8 mouse cellular contexts compared by ENCODE assay signal in genomic region chrX:159532811-159533462, GRCm38 (mm10). TPM values are rescaled to one million over a fixed set of nuclear protein-coding genes. Genes with fewer than 3 reads are reported as not detected.
DNase-seq lines count a peak whose midpoint lies in the region; ATAC-seq and TF ChIP-seq lines count a peak whose summit lies in the region.

No protein-coding gene starts in this region.

- no peaks in the 10 kb centered on the region for H3K36me3 ChIP-seq in neural tube, embryonic 11.5 days (ENCODE audit: control insufficient read depth, insufficient read depth, low read length)
- H3K36me3 ChIP-seq in forebrain, embryonic 16.5 days (ENCODE audit: control insufficient read depth, insufficient read depth) = no peaks in the 10 kb centered on the region
- H3K36me3 ChIP-seq in kidney, embryonic 15.5 days = no peaks in the 10 kb centered on the region
- no peaks in the 10 kb centered on the region for H3K36me3 ChIP-seq in testis, adult 2 months (ENCODE audit: control insufficient read depth, insufficient read depth, low read length)

- peak overlapping the region; percentile 61 for H3K4me3 ChIP-seq in neural tube, embryonic 11.5 days (ENCODE audit: low read depth, low read length)
- H3K4me3 ChIP-seq in bone marrow macrophage, adult 2 months (ENCODE audit: insufficient read depth, low read length) = peak overlapping the region; percentile 91
- peak overlapping the region; percentile 63 for H3K4me3 ChIP-seq in forebrain, embryonic 16.5 days (replicated peaks; ENCODE audit: low read length)
- peak overlapping the region; percentile 64 for H3K4me3 ChIP-seq in kidney, embryonic 15.5 days (replicated peaks)
- peak overlapping the region; percentile 94 for H3K4me3 ChIP-seq in testis, adult 2 months (ENCODE audit: control insufficient read depth, low read depth, low read length)

- no peaks in the 10 kb centered on the region for H3K27me3 ChIP-seq in neural tube, embryonic 11.5 days (ENCODE audit: control insufficient read depth, insufficient read depth, low read length)
- H3K27me3 ChIP-seq in forebrain, embryonic 16.5 days (replicated peaks; ENCODE audit: control insufficient read depth, insufficient read depth, low read length) = no peaks in the 10 kb centered on the region
- peaks cover 3% of the 10 kb centered on the region; the same call in 1 of the 2 replicates for H3K27me3 ChIP-seq in kidney, embryonic 15.5 days
- H3K27me3 ChIP-seq in testis, adult 2 months (ENCODE audit: control insufficient read depth, insufficient read depth, low read length) = no peaks in the 10 kb centered on the region

- peak overlapping the region; percentile 75 for H3K27ac ChIP-seq in neural tube, embryonic 11.5 days (ENCODE audit: low read depth, low read length)
- H3K27ac ChIP-seq in bone marrow macrophage, adult 2 months (ENCODE audit: insufficient read depth, low read depth, low read length) = no peak overlapping the region
- H3K27ac ChIP-seq in forebrain, embryonic 16.5 days (ENCODE audit: low read length) = peak overlapping the region; percentile 81
- H3K27ac ChIP-seq in kidney, embryonic 15.5 days = peak overlapping the region; percentile 90
- H3K27ac ChIP-seq in testis, adult 2 months (ENCODE audit: control insufficient read depth, insufficient read depth, low read depth, low read length) = peak overlapping the region; percentile 92

- no peaks in the 10 kb centered on the region for H3K4me1 ChIP-seq in neural tube, embryonic 11.5 days (ENCODE audit: control insufficient read depth, insufficient read depth, low read length)
- H3K4me1 ChIP-seq in bone marrow macrophage, adult 2 months (ENCODE audit: control insufficient read depth, insufficient read depth, low read length) = no peaks in the 10 kb centered on the region
- peaks cover 2% of the 10 kb centered on the region; the same call in 1 of the 2 replicates for H3K4me1 ChIP-seq in forebrain, embryonic 16.5 days (replicated peaks; ENCODE audit: control insufficient read depth, insufficient read depth, low read length)
- H3K4me1 ChIP-seq in kidney, embryonic 15.5 days = 0 out of 2 replicates have a peak, but pooled peaks cover 3% of the 10 kb centered on the region
- no peaks in the 10 kb centered on the region for H3K4me1 ChIP-seq in testis, adult 2 months (ENCODE audit: control insufficient read depth, insufficient read depth, low read length)

- no peak for TF ChIP-seq CTCF in bone marrow macrophage, adult 2 months (IDR thresholded peaks at IDR 0.05; ENCODE audit: low read depth, low read length)
- no peak for TF ChIP-seq CTCF in testis, adult 2 months (IDR thresholded peaks at IDR 0.05; ENCODE audit: control insufficient read depth, insufficient read depth, insufficient replicate concordance, low read depth, low read length)

- DNase-seq in neural tube, embryonic 11.5 days (ENCODE audit: low spot score) = peak; percentile 50
- no peak for DNase-seq in neural tube, embryonic 10.5 days (ENCODE audit: extremely low spot score, low spot score)

- ATAC-seq in neural tube, embryonic 11.5 days (ENCODE audit: insufficient read depth, low FRiP score, low TSS enrichment) = peak; percentile 80
- peak; percentile 29 for ATAC-seq in forebrain, embryonic 16.5 days
- ATAC-seq in kidney, embryonic 15.5 days (replicated peaks; ENCODE audit: low FRiP score) = peak; percentile 75
- ATAC-seq in megakaryocyte-erythroid progenitor cell, adult 5-6 weeks (replicated peaks; ENCODE audit: low FRiP score, low TSS enrichment, poor library complexity, severe bottlenecking) = 0 out of 2 replicates have a peak, but pooled peaks have one; percentile 30
- no peak for ATAC-seq in granulocyte monocyte progenitor cell, adult 5-6 weeks (replicated peaks; ENCODE audit: poor library complexity, severe bottlenecking)

- H3K4me2 ChIP-seq in neural tube, embryonic 11.5 days (ENCODE audit: low read depth) = peak overlapping the region; percentile 45
- H3K4me2 ChIP-seq in forebrain, embryonic 16.5 days (ENCODE audit: low read length) = peak overlapping the region; percentile 56
- H3K4me2 ChIP-seq in kidney, embryonic 15.5 days = peak overlapping the region; percentile 58

- TF ChIP-seq POLR2A in bone marrow macrophage, adult 2 months (IDR thresholded peaks at IDR 0.05; ENCODE audit: borderline replicate concordance, low read depth, low read length) = no peak
- TF ChIP-seq POLR2A in testis, adult 2 months (IDR thresholded peaks at IDR 0.05; ENCODE audit: control insufficient read depth, low read depth, low read length) = no peak

- peak overlapping the region; percentile 71 for H3K9ac ChIP-seq in neural tube, embryonic 11.5 days (ENCODE audit: low read length)
- peak overlapping the region; percentile 70 for H3K9ac ChIP-seq in forebrain, embryonic 16.5 days (replicated peaks; ENCODE audit: low read depth, low read length)
- H3K9ac ChIP-seq in kidney, embryonic 15.5 days = peak overlapping the region; percentile 51

- H3K9me3 ChIP-seq in neural tube, embryonic 11.5 days (ENCODE audit: control insufficient read depth, low read length) = no peaks in the 10 kb centered on the region
- no peaks in the 10 kb centered on the region for H3K9me3 ChIP-seq in forebrain, embryonic 16.5 days (ENCODE audit: control insufficient read depth, low read length)
- H3K9me3 ChIP-seq in kidney, embryonic 15.5 days (replicated peaks) = no peaks in the 10 kb centered on the region

- WGBS in neural tube, embryonic 11.5 days = 19% methylated on average over 44 of the region's 56 CpGs
- 14% methylated on average over 47 of the region's 56 CpGs for WGBS in forebrain, embryonic 16.5 days
- 17% methylated on average over 24 of the region's 56 CpGs for WGBS in kidney, embryonic 15.5 days

RNA-seq across cellular contexts. Expression of gene Bclaf3, which starts 6.4 kb away (rescaled TPM):
- 25.7 and 25.9 TPM in 2 replicates for polyA plus RNA-seq in neural tube, embryonic 11.5 days (2014; fragmentation: Nextera tagmentation; extraction: Ambion mirVana)
- 9.5 and 10.7 TPM in 2 replicates for polyA plus RNA-seq in bone marrow macrophage, adult 2 months (2012; ENCODE audit: insufficient read depth, insufficient read length, missing spikeins)
- 31.4 and 34.5 TPM in 2 replicates for polyA plus RNA-seq in forebrain, embryonic 16.5 days (2015; fragmentation: Nextera tagmentation; extraction: Ambion mirVana)
- polyA plus RNA-seq in kidney, embryonic 15.5 days (2015; fragmentation: Nextera tagmentation; extraction: Ambion mirVana) = 21.2 and 24.6 TPM in 2 replicates
- 30.2 and 44.1 TPM in 2 replicates for total RNA-seq in megakaryocyte-erythroid progenitor cell, adult 5-6 weeks (2014; fragmentation: Nextera tagmentation)
- 59.3 and 60.9 TPM in 2 replicates for total RNA-seq in megakaryocyte-erythroid progenitor cell, adult 5-6 weeks (2017)
- polyA plus RNA-seq in testis, adult 2 months (2012; rRNA removed) = 1.2 and 1.8 TPM in 2 replicates
- 17.8 and 27.0 TPM in 2 replicates for total RNA-seq in granulocyte monocyte progenitor cell, adult 5-6 weeks (2014; fragmentation: Nextera tagmentation)
- total RNA-seq in granulocyte monocyte progenitor cell, adult 5-6 weeks (2017) = 41.9 and 45.5 TPM in 2 replicates
